Mouse (Mus musculus) testis, adult 2 months (tissue): Measurements from ENCODE around the gene Ppfibp1.

Experiments used
- CTCF ChIP-seq: fragments of 200-500 bp; IDR thresholded peaks from 2 replicates; pipeline ENCODE4 v1.5.1; 2012; ENCODE audit warnings: low read depth, mild to moderate bottlenecking, inconsistent platforms, low read length, moderate library complexity; ENCODE audit not compliant: control insufficient read depth, insufficient read depth, insufficient replicate concordance
- POLR2A ChIP-seq: fragments of 200-500 bp; IDR thresholded peaks from 2 replicates; pipeline ENCODE4 v1.6.1; 2012; ENCODE audit warnings: low read depth, mild to moderate bottlenecking, inconsistent platforms, low read length, moderate library complexity; ENCODE audit not compliant: control insufficient read depth

- TF ChIP-seq CTCF (no peak), POLR2A (no peak)
These were observed 70.4 kb downstream of the Ppfibp1 start for GRCm38 (mm10) chr6:146958694-146959093.
